In the genomic region with DNA sequence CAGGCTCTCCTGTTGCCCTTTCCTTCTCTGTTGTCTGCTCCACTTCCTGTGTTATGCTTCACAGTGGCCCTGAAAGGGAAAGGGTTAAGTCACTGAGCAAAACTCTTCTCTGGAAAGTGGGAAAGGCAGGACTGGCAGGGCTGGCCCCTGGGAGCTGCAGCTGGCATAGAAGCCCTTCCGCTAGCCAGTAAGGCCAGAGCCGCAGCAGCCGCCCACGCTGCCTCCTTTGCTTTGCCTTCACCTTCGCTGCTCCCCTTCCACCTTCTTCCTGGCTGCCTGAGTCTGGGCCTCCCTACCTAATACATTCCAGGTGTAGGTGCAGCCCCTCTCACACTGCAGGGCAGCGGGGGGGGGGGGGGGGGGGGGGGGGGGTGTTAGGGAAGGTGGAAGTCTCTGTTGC, we compare ENCODE assay signal across 12 mouse cellular contexts. TPM values are rescaled to one million over a fixed set of nuclear protein-coding genes. Genes with fewer than 3 reads are reported as not detected.
DNase-seq lines count a peak whose midpoint lies in the region; ATAC-seq lines count a peak whose summit lies in the region.
"Had no signal": no experiment of that assay in that cellular context is flagged by ENCODE, and none has a peak within 500 bp of the region (broad histone marks: within the 10 kb centered on the region; RNA-seq: fewer than 3 reads in every experiment).

No protein-coding gene starts in this region.

- H3K36me3 ChIP-seq in heart, embryonic 14.5 days (ENCODE audit: control insufficient read depth, insufficient read depth, low read length): peaks cover 5% of the 10 kb centered on the region; the same call in 1 of the 2 replicates
- H3K36me3 ChIP-seq in lung, embryonic 15.5 days: no peaks in the 10 kb centered on the region
- H3K36me3 ChIP-seq in embryonic facial prominence, embryonic 10.5 days (replicated peaks): peaks cover 14% of the 10 kb centered on the region
- H3K36me3 ChIP-seq in stomach, embryonic 14.5 days (ENCODE audit: control insufficient read depth, insufficient read depth, low read length): no peaks in the 10 kb centered on the region
- H3K36me3 ChIP-seq: midbrain, embryonic 12.5 days had no signal

- no peak overlapping the region for H3K4me3 ChIP-seq in heart, embryonic 14.5 days (ENCODE audit: control insufficient read depth in 1 of 2, insufficient read depth in 1 of 2, low read depth in 1 of 2, low read length in 2 of 2)
- H3K4me3 ChIP-seq in lung, embryonic 15.5 days: no peak overlapping the region
- H3K4me3 ChIP-seq in embryonic facial prominence, embryonic 10.5 days: peak overlapping the region; percentile 21; the same call in 1 of the 2 replicates
- no peak overlapping the region for H3K4me3 ChIP-seq in stomach, embryonic 14.5 days (ENCODE audit: low read depth, low read length)
- H3K4me3 ChIP-seq: midbrain, embryonic 12.5 days had no signal

- H3K4me2 ChIP-seq in heart, embryonic 14.5 days (ENCODE audit: low read length): peak overlapping the region; percentile 12; the same call in 1 of the 2 replicates
- peak overlapping the region; percentile 10 for H3K4me2 ChIP-seq in lung, embryonic 15.5 days
- H3K4me2 ChIP-seq in stomach, embryonic 14.5 days (replicated peaks; ENCODE audit: low read depth, low read length): no peak overlapping the region
- H3K4me2 ChIP-seq: midbrain, embryonic 12.5 days had no signal

- no peak for ATAC-seq in heart, embryonic 14.5 days (ENCODE audit: insufficient number of reproducible peaks, insufficient read depth, low FRiP score, low read depth)
- peak; percentile 40; the same call in 1 of the 2 replicates for ATAC-seq in lung, embryonic 15.5 days (ENCODE audit: borderline replicate concordance, extremely low read depth, low FRiP score, low TSS enrichment)
- no peak for ATAC-seq in stomach, embryonic 14.5 days (ENCODE audit: insufficient number of reproducible peaks, insufficient read depth, low FRiP score, low read depth)

- H3K4me1 ChIP-seq in heart, embryonic 14.5 days (ENCODE audit: control insufficient read depth in 2 of 2, insufficient read depth in 2 of 2, low read length in 2 of 2): peaks cover 10 to 13% of the 10 kb centered on the region in 2 experiments; a peak in 2 of 4 replicates
- peaks cover 23% of the 10 kb centered on the region for H3K4me1 ChIP-seq in lung, embryonic 15.5 days
- peaks cover 35% of the 10 kb centered on the region for H3K4me1 ChIP-seq in embryonic facial prominence, embryonic 10.5 days
- peaks cover 7% of the 10 kb centered on the region; the same call in 1 of the 2 replicates for H3K4me1 ChIP-seq in stomach, embryonic 14.5 days (ENCODE audit: control insufficient read depth, insufficient read depth, low read length)

- WGBS in heart, embryonic 14.5 days: 58% methylated on average over 6 of the region's 6 CpGs
- 46% methylated on average over 3 of the region's 6 CpGs for WGBS in lung, embryonic 15.5 days
- 43% methylated on average over 5 of the region's 6 CpGs for WGBS in embryonic facial prominence, embryonic 10.5 days
- 60% methylated on average over 5 of the region's 6 CpGs for WGBS in stomach, embryonic 14.5 days

- no peaks in the 10 kb centered on the region for H3K27me3 ChIP-seq in heart, embryonic 14.5 days (ENCODE audit: control insufficient read depth, insufficient read depth, low read length)
- no peaks in the 10 kb centered on the region for H3K27me3 ChIP-seq in lung, embryonic 15.5 days
- H3K27me3 ChIP-seq in embryonic facial prominence, embryonic 10.5 days (replicated peaks; ENCODE audit: low read depth, poor library complexity, severe bottlenecking): peaks cover 54% of the 10 kb centered on the region
- H3K27me3 ChIP-seq in stomach, embryonic 14.5 days (ENCODE audit: control insufficient read depth, insufficient read depth, low read length): no peaks in the 10 kb centered on the region

- H3K9me3 ChIP-seq in heart, embryonic 14.5 days (ENCODE audit: control insufficient read depth, low read length): no peaks in the 10 kb centered on the region
- no peaks in the 10 kb centered on the region for H3K9me3 ChIP-seq in lung, embryonic 15.5 days
- no peaks in the 10 kb centered on the region for H3K9me3 ChIP-seq in embryonic facial prominence, embryonic 10.5 days
- H3K9me3 ChIP-seq in stomach, embryonic 14.5 days (ENCODE audit: control insufficient read depth, low read depth, low read length): no peaks in the 10 kb centered on the region
- H3K9me3 ChIP-seq: midbrain, embryonic 12.5 days had no signal

- DNase-seq in heart, adult 8-10 months (ENCODE audit: low spot score): no peak
- no peak for DNase-seq in lung, postnatal 36 days
- DNase-seq in embryonic facial prominence, embryonic 10.5 days (ENCODE audit: low spot score): peak; percentile 52
- no peak for DNase-seq in ovary, adult 18-20 months (ENCODE audit: low spot score)
- no peak for DNase-seq in thymus, postnatal 25 days
- DNase-seq: cerebellum, adult 2 months; kidney, postnatal 14 days had no signal

- peak overlapping the region in 1 of 2 experiments; percentile 61; a peak in 1 of 4 replicates for H3K27ac ChIP-seq in heart, embryonic 14.5 days (replicated peaks in 1 of 2; ENCODE audit: control insufficient read depth in 1 of 2, insufficient read depth in 1 of 2, low read depth in 2 of 2, low read length in 2 of 2)
- peak overlapping the region; percentile 67 for H3K27ac ChIP-seq in lung, embryonic 15.5 days
- peak overlapping the region; percentile 27 for H3K27ac ChIP-seq in embryonic facial prominence, embryonic 10.5 days (replicated peaks)
- peak overlapping the region; percentile 33; the same call in 1 of the 2 replicates for H3K27ac ChIP-seq in stomach, embryonic 14.5 days (ENCODE audit: low read length)
- H3K27ac ChIP-seq: midbrain, embryonic 12.5 days had no signal

- peak overlapping the region; percentile 11; the same call in 1 of the 2 replicates for H3K9ac ChIP-seq in heart, embryonic 14.5 days (ENCODE audit: low read length)
- no peak overlapping the region for H3K9ac ChIP-seq in lung, embryonic 15.5 days
- no peak overlapping the region for H3K9ac ChIP-seq in stomach, embryonic 14.5 days (replicated peaks; ENCODE audit: low read depth, low read length)
- H3K9ac ChIP-seq: midbrain, embryonic 12.5 days had no signal

RNA-seq across cellular contexts. Expression of a gene that starts 8.5 kb away (rescaled TPM):
- 7.4 and 8.0 TPM in 2 replicates for polyA plus RNA-seq in heart, embryonic 14.5 days (2014; fragmentation: Nextera tagmentation; extraction: Ambion mirVana)
- total RNA-seq in heart, adult 8-10 months (2022): 1 to 10 TPM; 6.5 to 9.4 (median 7.5) TPM
- 10.7 and 10.8 TPM in 2 replicates for polyA plus RNA-seq in lung, embryonic 15.5 days (2015; fragmentation: Nextera tagmentation; extraction: Ambion mirVana)
- 12.8 and 13.2 TPM in 2 replicates for polyA plus RNA-seq in embryonic facial prominence, embryonic 10.5 days (2016; fragmentation: Nextera tagmentation; extraction: Ambion mirVana)
- 11.5 and 13.1 TPM in 2 replicates for polyA plus RNA-seq in stomach, embryonic 14.5 days (2014; fragmentation: Nextera tagmentation; extraction: Ambion mirVana)
- total RNA-seq: neutrophil, adult 5-6 weeks had no signal

RNA-seq across cellular contexts. Expression of a gene that starts 37.4 kb away (rescaled TPM):
- polyA plus RNA-seq in heart, embryonic 14.5 days (2014; fragmentation: Nextera tagmentation; extraction: Ambion mirVana): 23.5 and 24.1 TPM in 2 replicates
- 10 to 100 TPM; 34.4 to 41.6 (median 40.6) TPM for total RNA-seq in heart, adult 8-10 months (2022)
- polyA plus RNA-seq in lung, embryonic 15.5 days (2015; fragmentation: Nextera tagmentation; extraction: Ambion mirVana): 27.0 and 27.6 TPM in 2 replicates
- polyA plus RNA-seq in embryonic facial prominence, embryonic 10.5 days (2016; fragmentation: Nextera tagmentation; extraction: Ambion mirVana): 39.9 and 42.3 TPM in 2 replicates
- 28.1 and 29.4 TPM in 2 replicates for polyA plus RNA-seq in stomach, embryonic 14.5 days (2014; fragmentation: Nextera tagmentation; extraction: Ambion mirVana)

RNA-seq across cellular contexts. Expression of a gene that starts 41.9 kb away (rescaled TPM):
- polyA plus RNA-seq in heart, embryonic 14.5 days (2014; fragmentation: Nextera tagmentation; extraction: Ambion mirVana): 14.8 and 15.1 TPM in 2 replicates
- 10 to 100 TPM; 15.2 to 18.2 (median 16.1) TPM for total RNA-seq in heart, adult 8-10 months (2022)
- polyA plus RNA-seq in lung, embryonic 15.5 days (2015; fragmentation: Nextera tagmentation; extraction: Ambion mirVana): 33.1 and 33.4 TPM in 2 replicates
- 52.2 and 58.9 TPM in 2 replicates for polyA plus RNA-seq in embryonic facial prominence, embryonic 10.5 days (2016; fragmentation: Nextera tagmentation; extraction: Ambion mirVana)
- polyA plus RNA-seq in stomach, embryonic 14.5 days (2014; fragmentation: Nextera tagmentation; extraction: Ambion mirVana): 34.2 and 37.1 TPM in 2 replicates
